ENCODE assay signal across 20 mouse cellular contexts in genomic region chr16:18328524-18328923, GRCm38 (mm10). TPM values are rescaled to one million over a fixed set of nuclear protein-coding genes. Genes with fewer than 3 reads are reported as not detected.
DNase-seq lines count a peak whose midpoint lies in the region; ATAC-seq and TF ChIP-seq lines count a peak whose summit lies in the region.
"Had no signal": no experiment of that assay in that cellular context is flagged by ENCODE, and none has a peak within 500 bp of the region (broad histone marks: within the 10 kb centered on the region; RNA-seq: fewer than 3 reads in every experiment).

No protein-coding gene starts in this region.

- no peaks in the 10 kb centered on the region for H3K9me3 ChIP-seq in heart, embryonic 15.5 days (replicated peaks)
- no peaks in the 10 kb centered on the region for H3K9me3 ChIP-seq in kidney, embryonic 16.5 days (ENCODE audit: low read length)
- H3K9me3 ChIP-seq: embryonic facial prominence, embryonic 13.5 days; forebrain, embryonic 12.5 days; hindbrain, embryonic 12.5 days had no signal

- intact Hi-C loops in heart, postnatal 25 days (cut with DNase I) = no loop called here

- H3K4me3 ChIP-seq in heart, embryonic 15.5 days = no peak overlapping the region
- H3K4me3 ChIP-seq in kidney, adult 2 months (ENCODE audit: insufficient read depth, low read depth, low read length) = no peak overlapping the region
- H3K4me3 ChIP-seq in kidney, embryonic 16.5 days (ENCODE audit: low read length) = no peak overlapping the region
- H3K4me3 ChIP-seq: embryonic facial prominence, embryonic 13.5 days; forebrain, embryonic 12.5 days; hindbrain, embryonic 12.5 days had no signal

- peak overlapping the region; percentile 76 for H3K27ac ChIP-seq in heart, embryonic 15.5 days
- H3K27ac ChIP-seq in kidney, adult 2 months (ENCODE audit: insufficient read depth, low read depth, low read length) = no peak overlapping the region
- H3K27ac ChIP-seq in kidney, embryonic 16.5 days (ENCODE audit: low read length) = no peak overlapping the region
- H3K27ac ChIP-seq: embryonic facial prominence, embryonic 13.5 days; forebrain, embryonic 12.5 days; hindbrain, embryonic 12.5 days had no signal

- WGBS in heart, embryonic 15.5 days = 36% methylated on average over 1 of the region's 1 CpGs
- WGBS in kidney, adult 2 months = 51% methylated on average over 1 of the region's 1 CpGs
- 65% methylated on average over 1 of the region's 1 CpGs for WGBS in kidney, embryonic 16.5 days

- H3K27me3 ChIP-seq in heart, embryonic 15.5 days = no peaks in the 10 kb centered on the region
- no peaks in the 10 kb centered on the region for H3K27me3 ChIP-seq in kidney, adult 2 months (replicated peaks; ENCODE audit: control insufficient read depth, insufficient read depth, low read length)
- H3K27me3 ChIP-seq in kidney, embryonic 16.5 days (ENCODE audit: insufficient read depth, low read length) = no peaks in the 10 kb centered on the region
- H3K27me3 ChIP-seq: CH12.LX; embryonic facial prominence, embryonic 13.5 days; forebrain, embryonic 12.5 days; hindbrain, embryonic 12.5 days had no signal

- peak; percentile 37; the same call in 1 of the 2 replicates for ATAC-seq in heart, embryonic 15.5 days (replicated peaks; ENCODE audit: insufficient number of reproducible peaks, insufficient read depth, low FRiP score, low read depth)
- ATAC-seq in kidney, embryonic 16.5 days (ENCODE audit: low FRiP score, low TSS enrichment) = no peak
- peak; percentile 52 for ATAC-seq in megakaryocyte progenitor cell, adult 5-6 weeks (replicated peaks; ENCODE audit: poor library complexity)
- ATAC-seq: forebrain, embryonic 16.5 days; hindbrain, embryonic 16.5 days; inflammation-experienced regulatory T-cells, adult 6 months; intestine, postnatal 0 days had no signal

- DNase-seq in heart, adult 11 months = peak; percentile 92
- DNase-seq in heart, postnatal 25 days (ENCODE audit: low spot score) = no peak
- no peak for DNase-seq in heart, adult 8-10 months (ENCODE audit: low spot score)
- peak; percentile 24 for DNase-seq in kidney, adult 2 months
- DNase-seq in right cerebral cortex, adult 18-20 months = no peak
- DNase-seq: adrenal gland, adult 8-10 months; cerebellum, adult 9-11 months; cerebellum, postnatal 36 days; gastrocnemius, postnatal 10 days had no signal

- TF ChIP-seq POLR2A in kidney, adult 2 months (IDR thresholded peaks at IDR 0.05; ENCODE audit: low read depth, low read length) = no peak

- H3K36me3 ChIP-seq in heart, embryonic 15.5 days = no peaks in the 10 kb centered on the region
- no peaks in the 10 kb centered on the region for H3K36me3 ChIP-seq in kidney, adult 2 months (ENCODE audit: control insufficient read depth, insufficient read depth, low read length)
- no peaks in the 10 kb centered on the region for H3K36me3 ChIP-seq in kidney, embryonic 16.5 days (ENCODE audit: insufficient read depth, low read length)
- H3K36me3 ChIP-seq: embryonic facial prominence, embryonic 13.5 days; forebrain, embryonic 12.5 days had no signal

- H3K9ac ChIP-seq in heart, embryonic 15.5 days = no peak overlapping the region
- H3K9ac ChIP-seq in kidney, embryonic 16.5 days (replicated peaks; ENCODE audit: low read length) = no peak overlapping the region
- H3K9ac ChIP-seq: embryonic facial prominence, embryonic 13.5 days; forebrain, embryonic 12.5 days; hindbrain, embryonic 12.5 days had no signal

- no peak for TF ChIP-seq CTCF in kidney, adult 2 months (conservative IDR thresholded peaks at IDR 0.05; ENCODE audit: insufficient read depth, insufficient read length, low read depth, low read length)

- no peak overlapping the region for H3K4me2 ChIP-seq in heart, embryonic 15.5 days
- no peak overlapping the region for H3K4me2 ChIP-seq in kidney, embryonic 16.5 days (replicated peaks; ENCODE audit: low read depth, low read length)
- H3K4me2 ChIP-seq: embryonic facial prominence, embryonic 13.5 days; forebrain, embryonic 12.5 days; hindbrain, embryonic 12.5 days had no signal

- H3K4me1 ChIP-seq in heart, embryonic 15.5 days (replicated peaks) = peaks cover 18% of the 10 kb centered on the region
- no peaks in the 10 kb centered on the region for H3K4me1 ChIP-seq in kidney, adult 2 months (ENCODE audit: control insufficient read depth, insufficient read depth, low read length)
- H3K4me1 ChIP-seq in kidney, embryonic 16.5 days (ENCODE audit: insufficient read depth, low read length) = no peaks in the 10 kb centered on the region
- H3K4me1 ChIP-seq: embryonic facial prominence, embryonic 13.5 days; forebrain, embryonic 12.5 days; hindbrain, embryonic 12.5 days had no signal

RNA-seq across cellular contexts. Expression of gene Tango2, which starts 19.4 kb away (rescaled TPM):
- 100 to 1,000 TPM; 147 TPM for total RNA-seq in heart, postnatal 25 days (2021)
- polyA plus RNA-seq in heart, embryonic 15.5 days (2015; fragmentation: Nextera tagmentation; extraction: Ambion mirVana) = 61.4 and 61.5 TPM in 2 replicates
- 100 to 1,000 TPM; 184 to 210 (median 190) TPM for total RNA-seq in heart, adult 8-10 months (2022)
- 147 and 158 TPM in 2 replicates for polyA plus RNA-seq in kidney, adult 2 months (2012; rRNA removed)
- polyA plus RNA-seq in kidney, embryonic 16.5 days (2015; fragmentation: Nextera tagmentation; extraction: Ambion mirVana) = 29.1 and 31.0 TPM in 2 replicates
- 20.5 and 21.7 TPM in 2 replicates for total RNA-seq in megakaryocyte progenitor cell, adult 5-6 weeks (2015)
- 7.6 and 8.6 TPM in 2 replicates for total RNA-seq in megakaryocyte progenitor cell, adult 5-6 weeks (2017)

RNA-seq across cellular contexts. Expression of gene Arvcf, which starts 19.5 kb away (rescaled TPM):
- total RNA-seq in heart, postnatal 25 days (2021) = 10 to 100 TPM; 18.6 to 21.7 TPM
- polyA plus RNA-seq in heart, embryonic 15.5 days (2015; fragmentation: Nextera tagmentation; extraction: Ambion mirVana) = 28.4 and 40.0 TPM in 2 replicates
- 10 to 100 TPM; 12.6 to 20.0 (median 16.2) TPM for total RNA-seq in heart, adult 8-10 months (2022)
- polyA plus RNA-seq in kidney, adult 2 months (2012; rRNA removed) = 94.2 and 98.5 TPM in 2 replicates
- 31.0 and 31.2 TPM in 2 replicates for polyA plus RNA-seq in kidney, embryonic 16.5 days (2015; fragmentation: Nextera tagmentation; extraction: Ambion mirVana)
- total RNA-seq in megakaryocyte progenitor cell, adult 5-6 weeks (2015) = 0.20 and 1.2 TPM in 2 replicates
- total RNA-seq in megakaryocyte progenitor cell, adult 5-6 weeks (2017) = 0.83 and 7.9 TPM in 2 replicates

RNA-seq across cellular contexts. Expression of gene Dgcr8, which starts 39.5 kb away (rescaled TPM):
- 10 to 100 TPM; 13.8 to 15.4 TPM for total RNA-seq in heart, postnatal 25 days (2021)
- polyA plus RNA-seq in heart, embryonic 15.5 days (2015; fragmentation: Nextera tagmentation; extraction: Ambion mirVana) = 15.8 and 19.6 TPM in 2 replicates
- total RNA-seq in heart, adult 8-10 months (2022) = 10 to 100 TPM; 10.8 to 15.7 (median 12.7) TPM
- polyA plus RNA-seq in kidney, adult 2 months (2012; rRNA removed) = 11.9 and 13.2 TPM in 2 replicates
- polyA plus RNA-seq in kidney, embryonic 16.5 days (2015; fragmentation: Nextera tagmentation; extraction: Ambion mirVana) = 30.7 and 33.9 TPM in 2 replicates
- 33.2 and 40.1 TPM in 2 replicates for total RNA-seq in megakaryocyte progenitor cell, adult 5-6 weeks (2015)
- total RNA-seq in megakaryocyte progenitor cell, adult 5-6 weeks (2017) = 44.1 and 50.9 TPM in 2 replicates

Comparison
In these comparisons a context has a peak if more than half of its experiments do, and no peak if none do; other contexts are left out.
1. DNase-seq: peak in heart, adult 11 months (single experiment) and kidney, adult 2 months (single experiment); none in heart, postnatal 25 days (single experiment), heart, adult 8-10 months (single experiment) and right cerebral cortex, adult 18-20 months (single experiment).
2. RNA of gene Tango2, which starts 19.4 kb away (total RNA-seq): 184 to 210 TPM in heart, adult 8-10 months and 147 TPM in heart, postnatal 25 days; 7.6 to 21.7 TPM in megakaryocyte progenitor cell, adult 5-6 weeks; every median in the first group is over 4 times any median in the second.